Comparison of ENCODE assay signal across 8 mouse cellular contexts in the genomic region with DNA sequence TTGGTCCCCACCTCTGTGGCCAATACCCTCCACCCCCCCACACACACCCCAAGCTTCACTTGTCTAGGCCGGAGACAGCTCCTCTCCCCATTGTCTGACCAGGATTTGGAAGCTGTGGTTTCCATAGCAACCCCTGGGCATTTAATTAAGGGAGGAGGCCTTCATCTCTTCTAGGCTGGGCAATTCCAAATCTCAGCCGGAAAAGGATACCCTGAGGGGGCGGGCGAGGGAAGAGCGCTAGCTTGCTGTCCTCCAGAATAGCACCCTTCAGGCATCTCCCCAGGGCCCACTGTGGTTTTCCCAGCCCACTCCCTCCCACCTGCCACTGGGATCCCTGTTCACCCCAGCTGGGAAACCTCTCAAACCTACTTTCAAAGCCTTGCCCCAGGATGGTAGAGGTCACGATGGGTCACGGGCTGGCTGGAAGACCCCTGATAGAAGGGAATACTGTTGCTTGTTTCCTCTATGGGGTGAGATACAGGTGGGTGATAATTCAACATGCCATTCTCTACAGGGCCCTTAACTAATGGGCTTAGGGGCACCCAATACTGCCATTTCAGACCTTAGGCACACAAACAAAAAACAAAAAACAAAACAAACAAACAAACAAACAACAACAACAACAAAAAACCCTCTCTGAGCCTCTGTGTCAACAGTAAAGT. TPM values are rescaled to one million over a fixed set of nuclear protein-coding genes. Genes with fewer than 3 reads are reported as not detected.
DNase-seq lines count a peak whose midpoint lies in the region; ATAC-seq and TF ChIP-seq lines count a peak whose summit lies in the region.

No protein-coding gene starts in this region.

- no peak for ATAC-seq in forebrain, embryonic 16.5 days
- no peak for ATAC-seq in lung, postnatal 0 days
- ATAC-seq in stomach, postnatal 0 days (ENCODE audit: low FRiP score, low TSS enrichment), result no peak

- peak overlapping the region; percentile 80 for H3K27ac ChIP-seq in forebrain, embryonic 10.5 days
- H3K27ac ChIP-seq in forebrain, embryonic 16.5 days (ENCODE audit: low read length), result no peak overlapping the region
- H3K27ac ChIP-seq in lung, postnatal 0 days (ENCODE audit: low read length), result 0 out of 2 replicates have a peak overlapping the region, but pooled peaks have one; percentile 20
- H3K27ac ChIP-seq in stomach, postnatal 0 days (replicated peaks), result 0 out of 2 replicates have a peak overlapping the region, but pooled peaks have one; percentile 8

- H3K9me3 ChIP-seq in forebrain, embryonic 10.5 days, result no peaks in the 10 kb centered on the region
- no peaks in the 10 kb centered on the region for H3K9me3 ChIP-seq in forebrain, embryonic 16.5 days (ENCODE audit: control insufficient read depth, low read length)
- H3K9me3 ChIP-seq in lung, postnatal 0 days (ENCODE audit: low read length), result no peaks in the 10 kb centered on the region
- H3K9me3 ChIP-seq in stomach, postnatal 0 days (ENCODE audit: control insufficient read depth, low read length), result no peaks in the 10 kb centered on the region

- H3K4me3 ChIP-seq in forebrain, embryonic 10.5 days, result peak overlapping the region; percentile 32; the same call in 1 of the 2 replicates
- H3K4me3 ChIP-seq in forebrain, embryonic 16.5 days (replicated peaks; ENCODE audit: low read length), result no peak overlapping the region
- no peak overlapping the region for H3K4me3 ChIP-seq in lung, postnatal 0 days (ENCODE audit: low read depth, low read length)
- no peak overlapping the region for H3K4me3 ChIP-seq in stomach, postnatal 0 days (ENCODE audit: low read depth, low read length)

- WGBS in forebrain, embryonic 10.5 days, result 11% methylated on average over 7 of the region's 7 CpGs
- WGBS in forebrain, embryonic 16.5 days, result 10% methylated on average over 7 of the region's 7 CpGs
- WGBS in lung, postnatal 0 days, result 61% methylated on average over 7 of the region's 7 CpGs
- WGBS in stomach, postnatal 0 days, result 67% methylated on average over 7 of the region's 7 CpGs

- peak; percentile 57 for DNase-seq in forebrain, embryonic 10.5 days (ENCODE audit: extremely low spot score, low spot score)
- DNase-seq in lung, postnatal 0 days (ENCODE audit: low spot score), result no peak
- DNase-seq in lung, postnatal 36 days, result no peak
- DNase-seq in left cerebral cortex, postnatal 36 days (ENCODE audit: low spot score in 2 of 2), result peak; percentile 37 to 64
- no peak for DNase-seq in stomach, postnatal 0 days (ENCODE audit: low spot score)
- DNase-seq in liver, result no peak
- no peak for DNase-seq in urinary bladder, postnatal 14 days (ENCODE audit: low spot score)

- no peak overlapping the region for H3K9ac ChIP-seq in forebrain, embryonic 16.5 days (replicated peaks; ENCODE audit: low read depth, low read length)
- no peak overlapping the region for H3K9ac ChIP-seq in lung, postnatal 0 days (replicated peaks; ENCODE audit: low read depth)
- no peak overlapping the region for H3K9ac ChIP-seq in stomach, postnatal 0 days (ENCODE audit: low read length)

- H3K4me1 ChIP-seq in forebrain, embryonic 10.5 days, result peaks cover 47% of the 10 kb centered on the region
- peaks cover 7% of the 10 kb centered on the region for H3K4me1 ChIP-seq in forebrain, embryonic 16.5 days (replicated peaks; ENCODE audit: control insufficient read depth, insufficient read depth, low read length)
- peaks cover 7% of the 10 kb centered on the region for H3K4me1 ChIP-seq in lung, postnatal 0 days (ENCODE audit: insufficient read depth, low read depth, low read length)
- H3K4me1 ChIP-seq in stomach, postnatal 0 days (replicated peaks; ENCODE audit: control insufficient read depth, insufficient read depth), result no peaks in the 10 kb centered on the region; the same call in 1 of the 2 replicates

- H3K4me2 ChIP-seq in forebrain, embryonic 16.5 days (ENCODE audit: low read length), result no peak overlapping the region
- no peak overlapping the region for H3K4me2 ChIP-seq in lung, postnatal 0 days (replicated peaks; ENCODE audit: low read depth, low read length)
- H3K4me2 ChIP-seq in stomach, postnatal 0 days (replicated peaks; ENCODE audit: low read depth), result no peak overlapping the region

- TF ChIP-seq EP300 in lung, postnatal 0 days (IDR thresholded peaks at IDR 0.05), result no peak
- TF ChIP-seq EP300 in stomach, postnatal 0 days (optimal IDR thresholded peaks at IDR 0.05), result no peak

- H3K36me3 ChIP-seq in forebrain, embryonic 10.5 days (replicated peaks), result no peaks in the 10 kb centered on the region
- no peaks in the 10 kb centered on the region for H3K36me3 ChIP-seq in forebrain, embryonic 16.5 days (ENCODE audit: control insufficient read depth, insufficient read depth)
- H3K36me3 ChIP-seq in lung, postnatal 0 days (ENCODE audit: insufficient read depth, low read length), result no peaks in the 10 kb centered on the region
- no peaks in the 10 kb centered on the region for H3K36me3 ChIP-seq in stomach, postnatal 0 days (ENCODE audit: control insufficient read depth, insufficient read depth, low read length)

- TF ChIP-seq CTCF in lung, postnatal 0 days (IDR thresholded peaks at IDR 0.05), result no peak
- no peak for TF ChIP-seq CTCF in stomach, postnatal 0 days (IDR thresholded peaks at IDR 0.05; ENCODE audit: low read depth)

- intact Hi-C loops in left cerebral cortex, postnatal 36 days (cut with DNase I), result no loop called here

- H3K27me3 ChIP-seq in forebrain, embryonic 10.5 days (ENCODE audit: poor library complexity, severe bottlenecking), result no peaks in the 10 kb centered on the region
- no peaks in the 10 kb centered on the region for H3K27me3 ChIP-seq in forebrain, embryonic 16.5 days (replicated peaks; ENCODE audit: control insufficient read depth, insufficient read depth, low read length)
- no peaks in the 10 kb centered on the region for H3K27me3 ChIP-seq in lung, postnatal 0 days (replicated peaks; ENCODE audit: insufficient read depth, low read length)
- no peaks in the 10 kb centered on the region for H3K27me3 ChIP-seq in stomach, postnatal 0 days (ENCODE audit: control insufficient read depth, insufficient read depth, low read length)

RNA-seq across cellular contexts. Expression of a gene that starts 14.4 kb away (rescaled TPM):
- 1.8 and 2.2 TPM in 2 replicates for polyA plus RNA-seq in forebrain, embryonic 10.5 days (2016; fragmentation: Nextera tagmentation; extraction: Ambion mirVana)
- 15.5 and 16.4 TPM in 2 replicates for polyA plus RNA-seq in forebrain, embryonic 16.5 days (2015; fragmentation: Nextera tagmentation; extraction: Ambion mirVana)
- 3.1 and 3.9 TPM in 2 replicates for polyA plus RNA-seq in lung, postnatal 0 days (2015; fragmentation: Nextera tagmentation; extraction: Ambion mirVana)
- total RNA-seq in left cerebral cortex, postnatal 36 days (2021), result 10 to 100 TPM; 29.4 to 32.6 TPM
- polyA plus RNA-seq in stomach, postnatal 0 days (2015; fragmentation: Nextera tagmentation; extraction: Ambion mirVana), result 0.35 and 0.46 TPM in 2 replicates

RNA-seq across cellular contexts. Expression of a gene that starts 16.4 kb away (rescaled TPM):
- 0.86 and 0.90 TPM in 2 replicates for polyA plus RNA-seq in forebrain, embryonic 10.5 days (2016; fragmentation: Nextera tagmentation; extraction: Ambion mirVana)
- polyA plus RNA-seq in forebrain, embryonic 16.5 days (2015; fragmentation: Nextera tagmentation; extraction: Ambion mirVana), result 2.9 and 4.2 TPM in 2 replicates
- polyA plus RNA-seq in lung, postnatal 0 days (2015; fragmentation: Nextera tagmentation; extraction: Ambion mirVana), result 3.7 and 5.1 TPM in 2 replicates
- 10 to 100 TPM; 12.5 to 14.4 TPM for total RNA-seq in left cerebral cortex, postnatal 36 days (2021)
- 0.70 and 0.76 TPM in 2 replicates for polyA plus RNA-seq in stomach, postnatal 0 days (2015; fragmentation: Nextera tagmentation; extraction: Ambion mirVana)

RNA-seq across cellular contexts. Expression of a gene that starts 28.9 kb away (rescaled TPM):
- 27.3 and 28.5 TPM in 2 replicates for polyA plus RNA-seq in forebrain, embryonic 10.5 days (2016; fragmentation: Nextera tagmentation; extraction: Ambion mirVana)
- 17.6 and 25.5 TPM in 2 replicates for polyA plus RNA-seq in forebrain, embryonic 16.5 days (2015; fragmentation: Nextera tagmentation; extraction: Ambion mirVana)
- polyA plus RNA-seq in lung, postnatal 0 days (2015; fragmentation: Nextera tagmentation; extraction: Ambion mirVana), result 14.5 and 17.5 TPM in 2 replicates
- total RNA-seq in left cerebral cortex, postnatal 36 days (2021), result 10 to 100 TPM; 80.2 to 82.7 TPM
- 8.2 and 10.3 TPM in 2 replicates for polyA plus RNA-seq in stomach, postnatal 0 days (2015; fragmentation: Nextera tagmentation; extraction: Ambion mirVana)

RNA-seq across cellular contexts. Expression of a gene that starts 36.4 kb away (rescaled TPM):
- polyA plus RNA-seq in forebrain, embryonic 10.5 days (2016; fragmentation: Nextera tagmentation; extraction: Ambion mirVana), result 16.7 and 17.1 TPM in 2 replicates
- 3.7 and 5.7 TPM in 2 replicates for polyA plus RNA-seq in forebrain, embryonic 16.5 days (2015; fragmentation: Nextera tagmentation; extraction: Ambion mirVana)
- 45.2 and 45.5 TPM in 2 replicates for polyA plus RNA-seq in lung, postnatal 0 days (2015; fragmentation: Nextera tagmentation; extraction: Ambion mirVana)
- 1 to 10 TPM; 1.5 to 2.1 TPM for total RNA-seq in left cerebral cortex, postnatal 36 days (2021)
- polyA plus RNA-seq in stomach, postnatal 0 days (2015; fragmentation: Nextera tagmentation; extraction: Ambion mirVana), result 117 and 127 TPM in 2 replicates

Comparison
In these comparisons a context has a peak if more than half of its experiments do, and no peak if none do; other contexts are left out.
1. DNase-seq: peak in forebrain, embryonic 10.5 days (single experiment) and left cerebral cortex, postnatal 36 days (2 of 2); none in lung, postnatal 0 days (single experiment), lung, postnatal 36 days (single experiment), stomach, postnatal 0 days (single experiment), liver (single experiment) and urinary bladder, postnatal 14 days (single experiment).